In genomic region chr5:37243169-37243886, GRCm38 (mm10) we compare ENCODE assay signal across 9 mouse cellular contexts. TPM values are rescaled to one million over a fixed set of nuclear protein-coding genes. Genes with fewer than 3 reads are reported as not detected.
DNase-seq lines count a peak whose midpoint lies in the region; ATAC-seq and TF ChIP-seq lines count a peak whose summit lies in the region.
"Had no signal": no experiment of that assay in that cellular context is flagged by ENCODE, and none has a peak within 500 bp of the region (broad histone marks: within the 10 kb centered on the region; RNA-seq: fewer than 3 reads in every experiment).

No protein-coding gene starts in this region.

- peak; percentile 31 for DNase-seq in gastrocnemius, adult 18-20 months (ENCODE audit: low spot score)
- no peak for DNase-seq in gastrocnemius, postnatal 25 days
- DNase-seq in CH12.LX (ENCODE audit: extremely low read depth), result peak; percentile 59
- DNase-seq in c-Kit-positive CD71-positive TER-119-negative erythroid progenitor cells, embryonic 14.5 days (ENCODE audit: low read depth), result peak; percentile 34
- DNase-seq in kidney, postnatal 0 days (ENCODE audit: low spot score), result peak; percentile 88
- DNase-seq in testis, postnatal 14 days (ENCODE audit: low spot score), result peak; percentile 66

- no peak for ATAC-seq in forebrain, embryonic 16.5 days
- no peak for ATAC-seq in kidney, postnatal 0 days (replicated peaks; ENCODE audit: low FRiP score, low read depth)
- ATAC-seq in midbrain, embryonic 13.5 days, result no peak

- no peak overlapping the region for H3K9ac ChIP-seq in CH12.LX (ENCODE audit: insufficient read depth, low read depth)
- H3K9ac ChIP-seq in forebrain, embryonic 16.5 days (replicated peaks; ENCODE audit: low read depth, low read length), result peak overlapping the region; percentile 44
- no peak overlapping the region for H3K9ac ChIP-seq in kidney, postnatal 0 days (ENCODE audit: low read depth, low read length)
- H3K9ac ChIP-seq in midbrain, embryonic 13.5 days (replicated peaks), result peak overlapping the region; percentile 93
- H3K9ac ChIP-seq: heart, embryonic 13.5 days had no signal

- no peak overlapping the region for H3K4me2 ChIP-seq in CH12.LX (ENCODE audit: insufficient read depth, low read depth, poor library complexity, severe bottlenecking)
- H3K4me2 ChIP-seq in forebrain, embryonic 16.5 days (ENCODE audit: low read length), result peak overlapping the region; percentile 68
- H3K4me2 ChIP-seq in kidney, postnatal 0 days (ENCODE audit: low read length), result no peak overlapping the region
- peak overlapping the region; percentile 84 for H3K4me2 ChIP-seq in midbrain, embryonic 13.5 days (replicated peaks)

- no peak for TF ChIP-seq POLR2A in CH12.LX (IDR thresholded peaks at IDR 0.05; ENCODE audit: low read depth, low read length)

- H3K79me2 ChIP-seq in CH12.LX (replicated peaks; ENCODE audit: control insufficient read depth, extremely low read depth, insufficient read depth, poor library complexity, severe bottlenecking), result no peaks in the 10 kb centered on the region

- dilution Hi-C loops in CH12.LX (cut with MboI; ENCODE audit: extremely low pct_ligation_motif_present, extremely low pct_unique_long_range_greater_than_20kb, low sequenced_read_pairs), result no loop called here

- H3K27me3 ChIP-seq in CH12.LX (replicated peaks), result peaks cover 12% of the 10 kb centered on the region
- peaks cover 17% of the 10 kb centered on the region for H3K27me3 ChIP-seq in forebrain, embryonic 16.5 days (replicated peaks; ENCODE audit: control insufficient read depth, insufficient read depth, low read length)
- peaks cover 62% of the 10 kb centered on the region for H3K27me3 ChIP-seq in kidney, postnatal 0 days (ENCODE audit: insufficient read depth, low read length)
- H3K27me3 ChIP-seq in midbrain, embryonic 13.5 days, result peaks cover 40% of the 10 kb centered on the region

- TF ChIP-seq RAD21 in CH12.LX (IDR thresholded peaks at IDR 0.05; ENCODE audit: low read depth, low read length), result no peak

- peaks cover 10% of the 10 kb centered on the region for H3K9me3 ChIP-seq in CH12.LX (replicated peaks; ENCODE audit: low read length)
- H3K9me3 ChIP-seq in forebrain, embryonic 16.5 days (ENCODE audit: control insufficient read depth, low read length), result no peaks in the 10 kb centered on the region
- H3K9me3 ChIP-seq in kidney, postnatal 0 days (replicated peaks; ENCODE audit: low read length), result no peaks in the 10 kb centered on the region
- no peaks in the 10 kb centered on the region for H3K9me3 ChIP-seq in midbrain, embryonic 13.5 days
- H3K9me3 ChIP-seq: heart, embryonic 13.5 days had no signal

- no peaks in the 10 kb centered on the region for H3K36me3 ChIP-seq in CH12.LX (replicated peaks in 1 of 2; ENCODE audit: control insufficient read depth in 1 of 2, insufficient read depth in 1 of 2, low read length in 1 of 2)
- no peaks in the 10 kb centered on the region for H3K36me3 ChIP-seq in forebrain, embryonic 16.5 days (ENCODE audit: control insufficient read depth, insufficient read depth)
- no peaks in the 10 kb centered on the region for H3K36me3 ChIP-seq in kidney, postnatal 0 days (ENCODE audit: insufficient read depth, low read length)
- no peaks in the 10 kb centered on the region for H3K36me3 ChIP-seq in midbrain, embryonic 13.5 days
- H3K36me3 ChIP-seq: heart, embryonic 13.5 days had no signal

- peaks cover 9 to 32% of the 10 kb centered on the region in 2 experiments for H3K4me1 ChIP-seq in CH12.LX (ENCODE audit: control insufficient read depth in 1 of 2, insufficient read depth in 2 of 2)
- H3K4me1 ChIP-seq in forebrain, embryonic 16.5 days (replicated peaks; ENCODE audit: control insufficient read depth, insufficient read depth, low read length), result peaks cover 46% of the 10 kb centered on the region
- peaks cover 13% of the 10 kb centered on the region for H3K4me1 ChIP-seq in kidney, postnatal 0 days (replicated peaks; ENCODE audit: insufficient read depth, low read length)
- peaks cover 61% of the 10 kb centered on the region for H3K4me1 ChIP-seq in midbrain, embryonic 13.5 days (replicated peaks)

- no peak for TF ChIP-seq EP300 in CH12.LX (IDR thresholded peaks at IDR 0.05; ENCODE audit: low read length)

- no peak overlapping the region for H3K4me3 ChIP-seq in CH12.LX (replicated peaks in 1 of 3; ENCODE audit: low read depth in 2 of 3, low read length in 2 of 3, poor library complexity in 1 of 3)
- H3K4me3 ChIP-seq in forebrain, embryonic 16.5 days (replicated peaks; ENCODE audit: low read length), result peak overlapping the region; percentile 58
- no peak overlapping the region for H3K4me3 ChIP-seq in kidney, postnatal 0 days (replicated peaks; ENCODE audit: low read depth, low read length)
- peak overlapping the region; percentile 86 for H3K4me3 ChIP-seq in midbrain, embryonic 13.5 days (replicated peaks)

- TF ChIP-seq CTCF in CH12.LX (conservative IDR thresholded peaks at IDR 0.05 in 1 of 2, IDR thresholded peaks at IDR 0.05 in 1 of 2; ENCODE audit: low read depth in 2 of 2, low read length in 2 of 2), result no peak
- TF ChIP-seq CTCF in kidney, postnatal 0 days (IDR thresholded peaks at IDR 0.05; ENCODE audit: low read depth), result no peak

- no peak overlapping the region for H3K27ac ChIP-seq in CH12.LX (ENCODE audit: insufficient read depth, low read depth)
- peak overlapping the region; percentile 61 for H3K27ac ChIP-seq in forebrain, embryonic 16.5 days (ENCODE audit: low read length)
- H3K27ac ChIP-seq in kidney, postnatal 0 days, result no peak overlapping the region
- H3K27ac ChIP-seq in midbrain, embryonic 13.5 days, result peak overlapping the region; percentile 98
- H3K27ac ChIP-seq: heart, embryonic 13.5 days had no signal

- 2% methylated on average over 19 of the region's 19 CpGs for WGBS in forebrain, embryonic 16.5 days
- WGBS in kidney, postnatal 0 days, result 2% methylated on average over 19 of the region's 19 CpGs
- 1% methylated on average over 19 of the region's 19 CpGs for WGBS in midbrain, embryonic 13.5 days

- in situ Hi-C loops in CH12.LX (cut with MboI; ENCODE audit: low pct_ligation_motif_present, low pct_unique_long_range_greater_than_20kb, low sequenced_read_pairs), result no loop called here

TF ChIP-seq in CH12.LX, 34 proteins besides CTCF, POLR2A, EP300 and RAD21:
- peak; percentile 74; the same call in 1 of the 2 replicates for TF ChIP-seq SIN3A (IDR thresholded peaks at IDR 0.05; ENCODE audit: low read length)
- 0 out of 2 replicates have a peak, but pooled peaks have one; percentile 35 for TF ChIP-seq MXI1 (IDR thresholded peaks at IDR 0.05; ENCODE audit: low read depth, low read length)
- no peak for TF ChIP-seq MYC (IDR thresholded peaks at IDR 0.05; ENCODE audit: low read depth, low read length)
- no peak for TF ChIP-seq E2F4 (IDR thresholded peaks at IDR 0.05; ENCODE audit: insufficient replicate concordance, low read depth, low read length)
TF ChIP-seq in CH12.LX: peak in this region for 2.

RNA-seq across cellular contexts. Expression of gene Crmp1, which starts 1.6 kb away (rescaled TPM):
- total RNA-seq in gastrocnemius, adult 18-20 months (2021), result under 1 TPM; 0.17 to 0.46 TPM
- total RNA-seq in gastrocnemius, postnatal 25 days (2021), result under 1 TPM in 1 of 2 experiments, not detected in 1; 0.19 TPM
- 9.1 and 10.5 TPM in 2 replicates for total RNA-seq in CH12.LX (2012; rRNA removed)
- total RNA-seq in CH12.LX (2014; rRNA removed), result 3.3 TPM in 2 replicates
- polyA plus RNA-seq in CH12.LX (2012; ENCODE audit: insufficient read length, low read depth), result 19.6 and 20.1 TPM in 2 replicates
- polyA plus RNA-seq in forebrain, embryonic 16.5 days (2015; fragmentation: Nextera tagmentation; extraction: Ambion mirVana), result 915 and 954 TPM in 2 replicates
- 2.6 and 2.8 TPM in 2 replicates for polyA plus RNA-seq in kidney, postnatal 0 days (2015; fragmentation: Nextera tagmentation; extraction: Ambion mirVana)
- 711 and 713 TPM in 2 replicates for polyA plus RNA-seq in midbrain, embryonic 13.5 days (2015; fragmentation: Nextera tagmentation; extraction: Ambion mirVana)

Comparison
In these comparisons a context has a peak if more than half of its experiments do, and no peak if none do; other contexts are left out.
1. H3K27ac ChIP-seq: peak in forebrain, embryonic 16.5 days (single experiment) and midbrain, embryonic 13.5 days (single experiment); none in CH12.LX (single experiment) and kidney, postnatal 0 days (single experiment).
2. H3K4me2 ChIP-seq: peak in forebrain, embryonic 16.5 days (single experiment) and midbrain, embryonic 13.5 days (single experiment); none in CH12.LX (single experiment) and kidney, postnatal 0 days (single experiment).
3. H3K4me3 ChIP-seq: peak in forebrain, embryonic 16.5 days (single experiment) and midbrain, embryonic 13.5 days (single experiment); none in CH12.LX (0 of 3) and kidney, postnatal 0 days (single experiment).
4. H3K9ac ChIP-seq: peak in forebrain, embryonic 16.5 days (single experiment) and midbrain, embryonic 13.5 days (single experiment); none in CH12.LX (single experiment) and kidney, postnatal 0 days (single experiment).
5. RNA of gene Crmp1, which starts 1.6 kb away (polyA plus RNA-seq): 915 to 954 TPM in forebrain, embryonic 16.5 days and 711 to 713 TPM in midbrain, embryonic 13.5 days; 19.6 to 20.1 TPM in CH12.LX and 2.6 to 2.8 TPM in kidney, postnatal 0 days; every median in the first group is over 10 times any median in the second.